Mouse (Mus musculus): Measurements from ENCODE around the gene Stkld1. TPM values are rescaled to one million over a fixed set of nuclear protein-coding genes. Genes with fewer than 3 reads are reported as not detected.
A peak's percentile ranks its signal among the peaks of the same experiment; 100 is the strongest.

Stkld1 gene
- polyA plus RNA-seq, 1 experiment from 2014 or later, result 0.14 TPM

DNA sequence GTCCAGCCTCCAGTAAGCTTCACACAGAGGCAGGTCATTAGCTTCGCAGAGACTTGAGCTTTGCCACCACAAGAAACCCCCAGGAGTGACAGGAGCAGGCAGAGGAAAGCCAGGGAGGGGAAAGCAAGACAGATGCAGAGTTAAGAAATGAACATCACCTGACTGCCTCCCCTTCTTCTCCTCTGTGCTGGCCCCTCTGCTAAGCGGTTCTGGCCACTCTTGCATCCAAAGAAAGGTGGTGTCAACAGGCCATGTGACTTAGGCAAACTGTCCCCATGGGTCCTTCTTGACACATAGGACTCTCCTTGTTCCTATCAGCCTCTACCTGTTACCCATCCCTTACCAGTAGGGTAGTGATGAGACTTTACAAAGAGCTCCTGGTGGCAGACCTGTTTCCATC lies 27.9 kb upstream of the Stkld1 start:
- Histone ChIP-seq H3K4me3 (ENCODE audit: low read depth, low read length) (no peak overlapping the region), H3K36me3 (ENCODE audit: control insufficient read depth, insufficient read depth, low read length) (peaks cover 10% of the 10 kb centered on the region; the same call in 1 of the 2 replicates), H3K4me2 (no peak overlapping the region), H3K9ac (ENCODE audit: low read depth, low read length) (no peak overlapping the region), H3K27ac (ENCODE audit: low read depth, low read length) (no peak overlapping the region), H3K9me3 (replicated peaks; ENCODE audit: control insufficient read depth, low read length) (no peaks in the 10 kb centered on the region), H3K27me3 (ENCODE audit: control insufficient read depth, insufficient read depth, low read length) (no peaks in the 10 kb centered on the region), H3K4me1 (ENCODE audit: control insufficient read depth, insufficient read depth, low read length) (peaks cover 22% of the 10 kb centered on the region)
- ATAC-seq (replicated peaks; ENCODE audit: insufficient number of reproducible peaks, low FRiP score, low TSS enrichment), result no peak
- 78% methylated on average over 2 of the region's 2 CpGs for WGBS (ENCODE audit: insufficient replicate concordance)

DNA sequence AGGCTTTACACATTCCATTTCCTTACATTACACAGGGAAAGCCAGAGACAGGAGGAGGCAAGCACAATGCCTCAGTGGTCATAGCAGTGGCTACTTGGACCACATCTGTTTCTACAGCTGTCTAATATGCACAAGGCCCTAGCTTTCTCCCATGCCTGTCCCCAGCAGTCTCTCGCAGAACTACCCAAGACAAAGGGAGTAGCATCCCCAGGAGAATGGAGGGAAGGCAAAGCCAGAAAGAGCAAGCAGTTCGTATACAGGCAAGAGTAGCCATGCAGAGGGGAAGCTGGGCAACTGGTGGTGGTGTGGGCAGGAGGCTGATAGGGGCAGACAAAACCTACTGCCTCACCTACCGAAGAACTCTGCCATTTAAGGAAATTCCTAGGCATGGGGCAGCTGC lies 27.4 kb upstream of the Stkld1 start:
- H3K27ac ChIP-seq (ENCODE audit: low read depth, low read length), result no peak overlapping the region
- WGBS (ENCODE audit: insufficient replicate concordance), result 90% methylated on average over 3 of the region's 3 CpGs
- H3K36me3 ChIP-seq (ENCODE audit: control insufficient read depth, insufficient read depth, low read length), result peaks cover 10% of the 10 kb centered on the region; the same call in 1 of the 2 replicates

DNA sequence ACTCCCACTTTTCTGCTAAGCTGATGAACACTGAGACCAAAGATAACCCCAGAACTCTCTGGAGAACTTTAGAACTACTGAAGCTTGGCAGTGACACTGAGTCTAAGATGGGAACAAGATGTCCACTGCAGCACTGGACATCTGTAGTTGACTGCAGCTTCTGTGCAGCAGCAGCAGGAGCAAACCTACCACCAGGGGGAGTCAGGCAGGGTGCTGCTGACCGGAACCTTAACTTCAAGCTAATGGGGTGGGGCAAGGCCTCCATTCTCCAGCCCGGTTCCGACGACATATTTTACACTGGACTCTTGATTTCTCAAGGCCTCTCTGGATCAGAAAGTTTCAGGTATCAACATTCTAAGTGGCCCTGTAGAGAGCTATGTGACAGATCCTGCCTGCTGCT lies 26.7 kb upstream of the Stkld1 start:
- 70% methylated on average over 4 of the region's 4 CpGs for WGBS (ENCODE audit: insufficient replicate concordance)
- no peaks in the 10 kb centered on the region for H3K9me3 ChIP-seq (replicated peaks; ENCODE audit: control insufficient read depth, low read length)
- peaks cover 21% of the 10 kb centered on the region for H3K4me1 ChIP-seq (ENCODE audit: control insufficient read depth, insufficient read depth, low read length)
- ATAC-seq (replicated peaks; ENCODE audit: insufficient number of reproducible peaks, low FRiP score, low TSS enrichment), result no peak
- no peak overlapping the region for H3K27ac ChIP-seq (ENCODE audit: low read depth, low read length)
- no peak overlapping the region for H3K4me3 ChIP-seq (ENCODE audit: low read depth, low read length)
- H3K9ac ChIP-seq (ENCODE audit: low read depth, low read length), result no peak overlapping the region
- H3K27me3 ChIP-seq (ENCODE audit: control insufficient read depth, insufficient read depth, low read length), result no peaks in the 10 kb centered on the region
- H3K4me2 ChIP-seq, result no peak overlapping the region
- H3K36me3 ChIP-seq (ENCODE audit: control insufficient read depth, insufficient read depth, low read length), result peaks cover 13% of the 10 kb centered on the region

More for the DNA sequence above, 27.4 kb upstream of the Stkld1 start:
- Histone ChIP-seq H3K9me3 (replicated peaks; ENCODE audit: control insufficient read depth, low read length) (no peaks in the 10 kb centered on the region), H3K4me2 (no peak overlapping the region), H3K4me3 (ENCODE audit: low read depth, low read length) (no peak overlapping the region), H3K9ac (ENCODE audit: low read depth, low read length) (no peak overlapping the region), H3K27me3 (ENCODE audit: control insufficient read depth, insufficient read depth, low read length) (no peaks in the 10 kb centered on the region), H3K4me1 (ENCODE audit: control insufficient read depth, insufficient read depth, low read length) (peaks cover 22% of the 10 kb centered on the region)
- no peak for ATAC-seq (replicated peaks; ENCODE audit: insufficient number of reproducible peaks, low FRiP score, low TSS enrichment)

DNA sequence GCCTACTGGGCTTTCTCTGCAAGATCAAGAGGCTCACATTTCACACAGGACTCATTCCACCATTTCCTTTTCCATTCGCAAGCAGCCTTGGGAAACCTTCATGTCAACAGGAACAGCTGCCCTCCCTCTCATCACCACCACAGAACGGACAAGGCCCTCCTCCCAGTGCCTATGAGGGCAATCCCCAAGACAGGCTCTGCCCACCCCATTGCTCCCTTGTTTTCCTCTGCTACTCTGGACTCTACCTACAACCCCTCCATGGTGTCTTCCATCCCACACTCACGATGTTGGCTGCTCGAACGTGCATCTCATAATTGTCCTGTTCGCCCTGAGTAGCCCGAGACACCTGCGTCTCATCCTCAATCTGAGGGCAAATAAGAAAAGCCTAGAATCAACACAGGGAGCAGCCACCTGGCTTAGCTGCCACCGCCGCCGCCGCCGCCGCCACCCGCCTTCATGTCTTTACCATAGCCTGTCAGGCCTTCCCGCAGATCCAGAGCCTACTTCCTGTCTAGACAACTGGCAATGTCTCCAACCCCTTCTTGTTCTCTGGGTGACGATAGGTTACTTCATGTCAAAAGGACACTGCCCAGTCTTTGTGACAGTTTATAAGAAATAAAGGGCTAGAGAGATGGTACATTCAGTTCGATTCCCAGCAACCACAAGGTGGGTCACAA lies 25.0 kb upstream of the Stkld1 start:
- peaks cover 20% of the 10 kb centered on the region for H3K4me1 ChIP-seq (ENCODE audit: control insufficient read depth, insufficient read depth, low read length)
- peak overlapping the region; percentile 81 for H3K4me2 ChIP-seq
- H3K36me3 ChIP-seq (ENCODE audit: control insufficient read depth, insufficient read depth, low read length), result peaks cover 27% of the 10 kb centered on the region
- no peaks in the 10 kb centered on the region for H3K9me3 ChIP-seq (replicated peaks; ENCODE audit: control insufficient read depth, low read length)
- no peaks in the 10 kb centered on the region for H3K27me3 ChIP-seq (ENCODE audit: control insufficient read depth, insufficient read depth, low read length)
- no peak for ATAC-seq (replicated peaks; ENCODE audit: insufficient number of reproducible peaks, low FRiP score, low TSS enrichment)
- peak overlapping the region; percentile 30 for H3K9ac ChIP-seq (ENCODE audit: low read depth, low read length)
- peak overlapping the region; percentile 93 for H3K4me3 ChIP-seq (ENCODE audit: low read depth, low read length)
- no peak overlapping the region for H3K27ac ChIP-seq (ENCODE audit: low read depth, low read length)
- WGBS (ENCODE audit: insufficient replicate concordance), result 82% methylated on average over 18 of the region's 18 CpGs

DNA sequence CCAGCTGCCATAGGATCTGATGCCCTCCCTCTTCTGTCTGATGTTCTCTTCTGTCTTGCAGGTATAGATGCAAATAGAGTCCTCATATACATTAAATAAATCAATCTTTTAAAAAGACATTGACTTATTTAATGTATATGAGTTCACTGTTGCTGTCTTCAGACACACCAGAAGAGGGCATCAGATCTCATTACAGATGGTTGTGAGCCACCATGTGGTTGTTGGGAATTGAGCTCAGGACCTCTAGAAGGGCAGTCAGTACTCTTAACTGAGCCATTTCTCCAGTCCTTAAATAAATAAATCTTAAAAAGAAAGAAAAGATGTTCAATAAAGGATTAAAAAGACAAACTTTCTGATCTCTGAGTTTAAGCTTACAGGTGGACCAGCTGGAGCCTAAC lies 24.5 kb upstream of the Stkld1 start:
- no peak for ATAC-seq (replicated peaks; ENCODE audit: insufficient number of reproducible peaks, low FRiP score, low TSS enrichment)
- peaks cover 32% of the 10 kb centered on the region for H3K36me3 ChIP-seq (ENCODE audit: control insufficient read depth, insufficient read depth, low read length)
- no peaks in the 10 kb centered on the region for H3K27me3 ChIP-seq (ENCODE audit: control insufficient read depth, insufficient read depth, low read length)
- peak overlapping the region; percentile 93 for H3K4me3 ChIP-seq (ENCODE audit: low read depth, low read length)
- no peaks in the 10 kb centered on the region for H3K9me3 ChIP-seq (replicated peaks; ENCODE audit: control insufficient read depth, low read length)
- H3K4me2 ChIP-seq, result peak overlapping the region; percentile 81
- H3K27ac ChIP-seq (ENCODE audit: low read depth, low read length), result no peak overlapping the region
- H3K4me1 ChIP-seq (ENCODE audit: control insufficient read depth, insufficient read depth, low read length), result peaks cover 17% of the 10 kb centered on the region
- H3K9ac ChIP-seq (ENCODE audit: low read depth, low read length), result peak overlapping the region; percentile 85

DNA sequence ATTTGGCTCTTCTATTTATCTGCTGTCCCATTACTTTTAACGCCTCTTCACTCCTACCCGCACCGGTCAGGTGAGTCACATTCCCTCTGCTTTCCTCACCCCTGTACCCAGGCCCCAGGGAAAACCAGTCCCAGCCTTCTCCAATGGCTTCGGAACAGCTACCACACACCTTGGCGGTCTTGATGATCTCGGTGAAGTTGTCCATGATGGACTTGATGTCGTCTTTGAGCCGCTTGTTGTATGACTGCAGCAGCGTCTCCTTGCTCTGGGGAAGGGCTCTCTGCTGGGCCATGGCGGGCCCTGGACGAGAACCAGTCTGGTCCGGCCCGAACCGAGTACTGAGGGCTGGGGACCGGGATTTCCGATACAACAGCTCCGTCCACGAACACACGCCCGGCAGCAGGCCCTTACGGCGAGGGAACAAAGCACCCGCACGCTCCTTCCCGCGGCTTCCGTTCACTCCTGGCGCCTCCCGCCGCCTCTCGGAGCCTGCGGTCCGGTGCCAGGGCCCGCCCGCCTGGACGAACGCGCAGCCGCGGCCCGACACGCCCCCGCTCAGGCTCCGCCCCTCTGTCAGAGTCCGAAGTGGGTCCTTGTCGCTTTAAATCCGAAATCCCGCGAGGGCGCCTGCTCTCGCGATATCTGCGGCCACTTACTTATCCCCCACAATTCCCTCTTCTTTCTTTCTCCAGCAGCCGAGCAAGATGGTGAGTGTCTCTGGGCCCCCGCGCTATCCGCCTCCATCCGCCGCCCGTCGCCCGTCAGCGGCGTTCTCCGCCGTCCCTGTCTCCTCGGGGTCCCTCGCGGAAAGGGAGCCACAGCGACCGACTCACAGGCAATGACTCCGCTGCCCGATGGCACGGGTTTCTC lies 23.5 kb upstream of the Stkld1 start, which contains the start of the genes Med22 and Rpl7a:
Gene Med22, minus strand, starts transcription at position 554 of the 870 bp plus-strand sequence.
Gene Rpl7a, plus strand, starts transcription at position 641 of the 870 bp plus-strand sequence.
- peak within 1 kb of the TSS; percentile 97 for H3K9ac ChIP-seq (ENCODE audit: low read depth, low read length)
- H3K4me3 ChIP-seq (ENCODE audit: low read depth, low read length), result peak within 1 kb of the TSS; percentile 93
- H3K27ac ChIP-seq (ENCODE audit: low read depth, low read length), result peak within 1 kb of the TSS; percentile 86
- H3K4me1 ChIP-seq (ENCODE audit: control insufficient read depth, insufficient read depth, low read length), result peaks cover 17% of the 10 kb centered on the region
- under 1% methylated on average over 74 of the region's 74 CpGs for WGBS (ENCODE audit: insufficient replicate concordance)
- H3K9me3 ChIP-seq (replicated peaks; ENCODE audit: control insufficient read depth, low read length), result no peaks in the 10 kb centered on the region
- ATAC-seq (replicated peaks; ENCODE audit: insufficient number of reproducible peaks, low FRiP score, low TSS enrichment), result peak; percentile 92
- peaks cover 32% of the 10 kb centered on the region for H3K36me3 ChIP-seq (ENCODE audit: control insufficient read depth, insufficient read depth, low read length)
- H3K4me2 ChIP-seq, result peak within 1 kb of the TSS; percentile 82
- H3K27me3 ChIP-seq (ENCODE audit: control insufficient read depth, insufficient read depth, low read length), result no peaks in the 10 kb centered on the region

DNA sequence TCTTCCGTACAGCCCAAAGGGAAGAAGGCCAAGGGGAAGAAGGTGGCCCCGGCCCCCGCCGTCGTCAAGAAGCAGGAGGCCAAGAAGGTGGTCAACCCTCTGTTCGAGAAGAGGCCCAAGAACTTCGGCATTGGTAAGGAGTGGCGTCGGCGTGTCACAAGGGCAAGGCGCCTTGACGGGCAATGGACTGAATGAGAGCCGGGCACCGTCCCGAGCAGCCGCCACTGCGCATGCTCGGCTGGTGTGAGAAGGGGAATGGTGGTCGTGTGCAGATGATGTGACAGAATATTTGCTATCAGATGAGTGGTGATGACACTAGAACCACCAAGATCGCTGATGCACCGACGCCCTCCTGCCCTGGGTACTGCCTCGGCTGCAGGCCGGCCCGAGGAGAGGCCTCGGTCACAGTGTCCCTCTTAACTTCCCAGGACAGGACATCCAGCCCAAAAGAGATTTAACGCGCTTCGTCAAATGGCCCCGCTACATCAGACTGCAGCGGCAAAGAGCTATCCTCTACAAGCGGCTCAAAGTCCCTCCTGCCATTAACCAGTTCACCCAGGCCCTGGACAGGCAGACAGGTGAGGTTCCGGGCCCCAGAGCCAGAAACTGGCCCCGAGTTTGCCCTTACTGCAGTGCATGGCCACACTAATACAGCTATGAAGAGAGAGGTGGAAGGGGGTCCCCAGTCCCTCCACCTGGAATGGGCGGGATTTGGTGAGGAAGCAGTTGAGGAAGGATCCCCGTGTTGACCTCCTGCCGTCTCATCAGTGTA lies 22.7 kb upstream of the Stkld1 start:
- ATAC-seq (replicated peaks; ENCODE audit: insufficient number of reproducible peaks, low FRiP score, low TSS enrichment), result peak; percentile 37
- peaks cover 28% of the 10 kb centered on the region for H3K36me3 ChIP-seq (ENCODE audit: control insufficient read depth, insufficient read depth, low read length)
- H3K4me3 ChIP-seq (ENCODE audit: low read depth, low read length), result peak overlapping the region; percentile 93
- no peaks in the 10 kb centered on the region for H3K27me3 ChIP-seq (ENCODE audit: control insufficient read depth, insufficient read depth, low read length)
- WGBS (ENCODE audit: insufficient replicate concordance), result 3% methylated on average over 37 of the region's 37 CpGs
- H3K4me2 ChIP-seq, result peak overlapping the region; percentile 82
- peak overlapping the region; percentile 86 for H3K27ac ChIP-seq (ENCODE audit: low read depth, low read length)
- peak overlapping the region; percentile 97 for H3K9ac ChIP-seq (ENCODE audit: low read depth, low read length)
- H3K4me1 ChIP-seq (ENCODE audit: control insufficient read depth, insufficient read depth, low read length), result peaks cover 17% of the 10 kb centered on the region
- no peaks in the 10 kb centered on the region for H3K9me3 ChIP-seq (replicated peaks; ENCODE audit: control insufficient read depth, low read length)

DNA sequence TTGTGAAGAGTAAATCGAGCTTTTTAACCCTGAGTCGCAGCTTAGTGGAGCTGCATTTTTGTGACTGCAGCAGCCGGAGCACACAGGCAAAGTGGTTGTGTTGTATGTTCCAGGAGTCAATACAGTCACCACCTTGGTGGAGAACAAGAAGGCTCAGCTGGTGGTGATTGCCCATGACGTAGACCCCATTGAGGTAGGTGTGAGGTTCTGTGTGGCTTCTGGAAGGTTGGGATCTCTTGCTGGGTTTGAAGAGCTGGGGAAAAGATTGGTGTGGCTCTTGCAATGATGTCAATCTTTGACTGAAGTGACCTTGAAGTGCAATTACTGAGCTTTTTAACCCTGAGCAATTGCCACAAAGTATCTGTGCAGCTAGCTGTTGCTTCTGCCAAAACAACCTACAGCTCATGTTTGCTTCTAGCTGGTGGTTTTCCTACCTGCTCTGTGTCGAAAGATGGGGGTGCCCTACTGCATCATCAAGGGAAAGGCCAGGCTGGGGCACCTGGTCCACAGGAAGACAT lies 21.5 kb upstream of the Stkld1 start:
- peak overlapping the region; percentile 82 for H3K4me2 ChIP-seq
- no peak for ATAC-seq (replicated peaks; ENCODE audit: insufficient number of reproducible peaks, low FRiP score, low TSS enrichment)
- no peak overlapping the region for H3K27ac ChIP-seq (ENCODE audit: low read depth, low read length)
- H3K27me3 ChIP-seq (ENCODE audit: control insufficient read depth, insufficient read depth, low read length), result no peaks in the 10 kb centered on the region
- no peaks in the 10 kb centered on the region for H3K9me3 ChIP-seq (replicated peaks; ENCODE audit: control insufficient read depth, low read length)
- H3K9ac ChIP-seq (ENCODE audit: low read depth, low read length), result peak overlapping the region; percentile 97
- H3K4me3 ChIP-seq (ENCODE audit: low read depth, low read length), result peak overlapping the region; percentile 93
- H3K36me3 ChIP-seq (ENCODE audit: control insufficient read depth, insufficient read depth, low read length), result peaks cover 25% of the 10 kb centered on the region
- H3K4me1 ChIP-seq (ENCODE audit: control insufficient read depth, insufficient read depth, low read length), result peaks cover 23% of the 10 kb centered on the region
- 68% methylated on average over 5 of the region's 5 CpGs for WGBS (ENCODE audit: insufficient replicate concordance)
